Mouse (Mus musculus): ENCODE data around the gene Zbtb37.

- no peak for TF ChIP-seq CTCF (IDR thresholded peaks at IDR 0.05; ENCODE audit: extremely low read depth, insufficient read length, insufficient replicate concordance, low read depth, low read length)
- no peak for TF ChIP-seq POLR2A (IDR thresholded peaks at IDR 0.05; ENCODE audit: low read depth, low read length)
Measured at GRCm38 (mm10) chr1:161010436-161010835, 24.2 kb downstream of the Zbtb37 start.

Measured in small intestine, adult 2 months (tissue).